Mouse (Mus musculus) small intestine, adult 2 months (tissue): Measurements from ENCODE around the gene Nploc4.
"Not testable (repeated sequence)": the region's sequence is repeated elsewhere in the genome, so short reads cannot be mapped to it uniquely, and the experiment has no call there.

ENCODE experiments used
- CTCF ChIP-seq: fragments of 200-500 bp; IDR thresholded peaks from 2 replicates; pipeline ENCODE4 v1.5.1; 2012; ENCODE audit warnings: low read depth, mild to moderate bottlenecking, control low read depth, inconsistent platforms, low read length, moderate library complexity, mixed read lengths; ENCODE audit not compliant: insufficient replicate concordance, insufficient read length; ENCODE audit errors: extremely low read depth
- POLR2A ChIP-seq: fragments of 200-500 bp; IDR thresholded peaks from 2 replicates; pipeline ENCODE4 v1.6.1; 2012; ENCODE audit warnings: low read depth, mild to moderate bottlenecking, control low read depth, inconsistent platforms, low read length, moderate library complexity

GRCm38 (mm10) chr11:120346383-120347034 is 91.0 kb downstream of the Nploc4 start:
- TF ChIP-seq CTCF, POLR2A: not testable (repeated sequence)
